Mouse (Mus musculus): Measurements from ENCODE around the gene Plscr1. TPM values are rescaled to one million over a fixed set of nuclear protein-coding genes. Genes with fewer than 3 reads are reported as not detected.

The Plscr1 gene
- 10 to 100 TPM; 10.2 to 13.0 (median 11.6) TPM for total RNA-seq (2022)

- DNase-seq (ENCODE audit: low spot score): no peak
These were observed at the start of gene Plscr1 for GRCm38 (mm10) chr9:92249447-92249852. TSS of gene Plscr1 (plus strand) at chr9:92249750.

GRCm38 (mm10) chr9:92204397-92204796 lies 45.2 kb upstream of the Plscr1 start:
- DNase-seq (ENCODE audit: low spot score): no peak

GRCm38 (mm10) chr9:92207307-92207706 lies 42.2 kb upstream of the Plscr1 start:
- DNase-seq (ENCODE audit: low spot score): peak; percentile 53

DNA sequence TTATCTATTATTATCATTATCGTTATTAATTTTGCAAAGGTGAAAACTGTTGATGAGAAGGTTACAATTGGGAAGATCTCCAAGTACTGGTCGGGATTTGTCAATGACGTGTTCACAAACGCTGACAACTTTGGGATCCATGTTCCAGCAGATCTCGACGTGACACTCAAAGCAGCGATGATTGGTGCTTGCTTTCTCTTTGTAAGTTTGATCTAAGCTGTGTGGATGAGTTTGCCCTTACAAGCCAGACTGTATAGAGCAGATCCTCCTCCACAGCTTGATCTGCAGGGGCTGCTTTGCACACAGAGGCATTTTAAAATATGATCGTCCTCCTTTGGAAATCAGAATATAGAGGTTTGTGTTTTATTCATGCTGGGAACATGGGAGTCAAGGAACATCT lies 41.8 kb upstream of the Plscr1 start:
- no peak for DNase-seq (ENCODE audit: low spot score)

- DNase-seq (ENCODE audit: low spot score): no peak
These were observed 39.7 kb upstream of the Plscr1 start for GRCm38 (mm10) chr9:92209850-92210249.

DNA sequence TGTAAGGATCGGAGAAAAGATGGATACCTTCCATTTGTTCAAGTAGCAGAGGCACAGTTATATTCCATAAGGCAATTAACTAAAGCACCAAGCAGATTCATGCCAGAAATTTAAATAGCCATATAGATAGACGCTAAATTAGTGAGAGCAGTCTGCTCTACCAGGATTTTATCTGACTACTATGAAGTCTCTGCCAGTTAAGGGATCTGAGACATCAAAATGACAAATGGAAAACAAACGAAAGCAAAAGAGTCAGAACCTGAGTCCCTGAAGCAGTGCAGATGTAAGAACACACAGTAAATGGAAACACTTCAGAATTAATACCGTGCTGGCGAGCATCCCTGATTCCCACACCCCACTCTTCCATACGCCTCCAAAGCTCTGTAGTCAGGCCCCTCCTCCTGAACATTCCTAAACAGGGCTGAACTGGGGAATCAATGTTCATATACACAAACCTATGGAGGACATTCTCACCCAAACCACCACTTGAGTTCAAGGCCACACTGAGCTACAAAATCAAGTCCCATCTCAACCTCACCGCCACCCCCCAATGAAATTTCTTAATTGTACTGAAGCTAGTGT lies 39.1 kb upstream of the Plscr1 start:
- DNase-seq (ENCODE audit: low spot score): no peak

DNA sequence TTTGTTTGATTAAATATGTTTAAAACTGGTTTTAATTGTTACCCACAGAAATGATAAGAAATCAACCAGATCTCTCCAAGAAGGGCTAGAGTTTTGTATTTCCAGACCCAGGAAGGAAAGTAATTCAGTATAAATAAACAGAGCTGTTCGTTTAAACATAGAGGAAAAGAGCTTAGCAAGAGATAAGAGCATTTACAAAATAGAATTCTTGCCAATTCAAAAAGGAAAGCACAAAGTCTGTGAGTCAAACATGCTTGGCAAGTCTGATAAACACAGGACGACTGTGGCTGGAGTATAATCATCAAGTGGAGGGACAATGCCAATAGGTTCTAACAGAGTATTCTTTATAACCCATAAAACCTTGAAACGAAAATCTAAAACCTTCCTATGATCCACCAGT lies 38.5 kb upstream of the Plscr1 start:
- DNase-seq (ENCODE audit: low spot score): no peak

DNA sequence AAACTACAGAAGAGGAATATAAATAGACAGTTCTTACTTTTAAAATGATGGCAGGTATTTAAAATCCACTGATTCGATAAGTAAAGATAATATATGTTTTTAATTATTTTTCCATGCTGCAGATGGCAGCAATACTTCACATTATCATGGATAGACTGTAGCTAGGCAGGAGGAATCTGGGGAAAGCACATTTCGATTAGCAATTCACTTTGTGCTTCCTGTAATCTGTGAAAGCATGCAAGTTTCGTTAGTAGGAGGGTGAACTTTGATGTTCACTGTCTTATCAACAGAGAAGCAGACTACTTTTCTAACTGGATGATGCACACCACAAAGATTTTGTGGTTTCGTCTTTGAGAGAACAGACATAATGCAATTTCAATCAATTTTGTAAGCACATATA lies 32.1 kb upstream of the Plscr1 start:
- DNase-seq (ENCODE audit: low spot score): no peak

- DNase-seq (ENCODE audit: low spot score): no peak
These were observed 31.7 kb upstream of the Plscr1 start for GRCm38 (mm10) chr9:92217896-92218295.

- DNase-seq (ENCODE audit: low spot score): peak; percentile 49
These were observed 29.4 kb upstream of the Plscr1 start for GRCm38 (mm10) chr9:92220151-92220550.

- no peak for DNase-seq (ENCODE audit: low spot score)
These were observed 28.1 kb upstream of the Plscr1 start for GRCm38 (mm10) chr9:92221480-92221879.

DNA sequence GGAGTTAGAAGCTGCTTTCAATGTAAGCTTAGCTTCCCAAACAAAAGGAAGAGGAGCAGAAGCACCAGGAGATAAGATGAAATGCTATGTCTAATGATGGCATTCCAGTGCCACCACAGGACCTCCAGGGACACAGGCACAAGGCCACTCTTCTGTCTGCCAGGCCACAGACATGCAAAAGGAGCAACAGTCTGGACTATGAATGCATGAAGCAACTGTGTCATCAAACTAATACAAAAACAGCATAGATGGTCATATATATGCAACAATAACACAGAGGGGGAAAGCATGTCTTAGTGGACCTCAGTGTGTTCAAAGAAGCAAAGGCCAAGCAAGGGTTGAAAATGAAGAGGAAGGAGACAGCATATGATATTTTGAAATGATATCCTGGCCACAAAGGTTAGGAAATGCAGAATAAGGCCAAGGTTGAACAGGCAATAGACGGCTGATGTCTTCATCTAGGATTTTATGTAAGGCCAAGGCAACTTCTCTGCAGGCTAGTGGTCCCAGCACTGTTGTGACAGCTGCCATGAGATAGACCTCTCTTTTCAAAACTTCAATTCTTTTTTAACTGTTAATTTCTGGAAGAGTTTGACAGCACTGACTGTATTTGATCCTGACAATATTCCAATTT lies 24.8 kb upstream of the Plscr1 start:
- no peak for DNase-seq (ENCODE audit: low spot score)

GRCm38 (mm10) chr9:92226127-92226655 lies 23.4 kb upstream of the Plscr1 start:
- no peak for DNase-seq (ENCODE audit: low spot score)

GRCm38 (mm10) chr9:92226795-92227194 lies 22.8 kb upstream of the Plscr1 start:
- DNase-seq (ENCODE audit: low spot score): no peak

GRCm38 (mm10) chr9:92228867-92229832 lies 20.4 kb upstream of the Plscr1 start:
- no peak for DNase-seq (ENCODE audit: low spot score)

- no peak for DNase-seq (ENCODE audit: low spot score)
These were observed 19.7 kb upstream of the Plscr1 start for GRCm38 (mm10) chr9:92229833-92230205.

GRCm38 (mm10) chr9:92234901-92235458 lies 14.6 kb upstream of the Plscr1 start:
- DNase-seq (ENCODE audit: low spot score): no peak

- no peak for DNase-seq (ENCODE audit: low spot score)
These were observed 640 bp upstream of the Plscr1 start for GRCm38 (mm10) chr9:92248773-92249446.

DNA sequence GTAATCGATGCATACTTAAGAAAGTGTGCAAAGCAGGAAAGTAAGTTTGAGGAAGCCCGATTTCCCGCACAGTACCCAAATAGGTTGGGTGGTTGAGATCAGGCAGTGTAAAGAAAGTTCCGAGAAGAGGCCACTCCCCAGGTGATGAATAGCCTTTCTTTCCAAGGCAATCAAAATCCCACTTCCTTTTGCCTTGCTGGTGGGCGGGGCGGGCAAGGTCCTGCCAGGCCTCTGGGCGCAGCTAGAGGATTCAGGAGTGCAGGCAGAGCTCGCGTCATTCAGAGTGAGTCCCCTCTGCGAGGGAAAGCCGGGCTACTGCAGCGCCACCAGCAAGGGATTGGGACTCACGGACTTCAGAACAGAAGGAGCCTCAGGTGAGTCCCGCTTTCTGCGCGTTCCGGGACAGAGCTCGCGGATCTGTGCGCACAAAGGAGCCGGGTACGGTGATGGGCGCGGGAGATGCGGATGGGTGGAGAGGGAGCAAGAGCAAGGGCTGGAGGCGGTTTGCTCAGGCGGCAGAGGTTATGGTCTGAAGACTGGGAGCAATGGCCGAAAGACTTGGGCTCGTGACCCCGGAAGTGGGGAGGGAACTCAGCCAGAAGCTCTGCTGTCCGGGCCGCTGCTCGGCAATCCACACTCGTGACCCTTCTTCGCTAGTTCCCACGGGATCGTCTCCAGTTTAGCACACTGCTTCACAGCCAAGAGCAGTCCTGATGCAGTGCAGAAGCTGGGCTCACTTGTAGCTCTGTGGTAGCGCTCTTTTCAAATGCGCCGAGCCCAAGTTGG lies 630 bp downstream of the Plscr1 start:
- peak; percentile 84 for DNase-seq (ENCODE audit: low spot score)

GRCm38 (mm10) chr9:92252718-92253117 lies 3.2 kb downstream of the Plscr1 start:
- DNase-seq (ENCODE audit: low spot score): no peak

Data from heart, adult 8-10 months (tissue).